Mouse (Mus musculus): ENCODE data around the gene Car4. TPM values are rescaled to one million over a fixed set of nuclear protein-coding genes. Genes with fewer than 3 reads are reported as not detected.

Gene Car4
- polyA plus RNA-seq, 1 experiment from 2014 or later, result 11.4 TPM

DNA sequence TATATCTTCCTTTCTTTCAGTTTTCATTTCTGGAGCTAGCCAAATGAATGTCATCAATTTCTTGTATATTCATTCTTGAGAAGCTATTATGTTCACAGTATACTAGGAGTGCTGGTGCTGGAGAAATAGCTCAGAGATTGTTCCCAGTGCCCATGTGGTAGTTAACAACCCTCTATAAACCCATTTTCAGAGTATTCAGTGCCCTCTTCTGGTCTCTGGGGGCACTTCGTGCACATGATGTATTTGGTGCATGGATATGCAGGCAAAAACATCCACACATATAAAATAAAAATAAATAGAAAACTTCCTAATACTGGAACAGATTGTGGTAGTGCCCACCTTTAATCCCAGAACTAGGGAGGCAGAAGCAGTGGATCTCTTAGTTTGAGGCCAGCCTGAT lies 35.4 kb downstream of the Car4 start:
- Histone ChIP-seq H3K27me3 (ENCODE audit: control insufficient read depth, insufficient read depth, low read length) (no peaks in the 10 kb centered on the region), H3K4me2 (no peak overlapping the region), H3K9me3 (replicated peaks; ENCODE audit: control insufficient read depth, low read length) (no peaks in the 10 kb centered on the region), H3K36me3 (ENCODE audit: control insufficient read depth, insufficient read depth, low read length) (peaks cover 10% of the 10 kb centered on the region), H3K27ac (ENCODE audit: low read depth, low read length) (no peak overlapping the region), H3K4me1 (ENCODE audit: control insufficient read depth, insufficient read depth, low read length) (no peaks in the 10 kb centered on the region), H3K9ac (ENCODE audit: low read depth, low read length) (no peak overlapping the region), H3K4me3 (ENCODE audit: low read depth, low read length) (no peak overlapping the region)
- no peak for ATAC-seq (replicated peaks; ENCODE audit: insufficient number of reproducible peaks, low FRiP score, low TSS enrichment)
- WGBS (ENCODE audit: insufficient replicate concordance), result 79% methylated on average over 1 of the region's 1 CpGs

GRCm38 (mm10) chr11:84995241-84995640 lies 37.7 kb downstream of the Car4 start:
- WGBS (ENCODE audit: insufficient replicate concordance), result 92% methylated on average over 1 of the region's 1 CpGs

DNA sequence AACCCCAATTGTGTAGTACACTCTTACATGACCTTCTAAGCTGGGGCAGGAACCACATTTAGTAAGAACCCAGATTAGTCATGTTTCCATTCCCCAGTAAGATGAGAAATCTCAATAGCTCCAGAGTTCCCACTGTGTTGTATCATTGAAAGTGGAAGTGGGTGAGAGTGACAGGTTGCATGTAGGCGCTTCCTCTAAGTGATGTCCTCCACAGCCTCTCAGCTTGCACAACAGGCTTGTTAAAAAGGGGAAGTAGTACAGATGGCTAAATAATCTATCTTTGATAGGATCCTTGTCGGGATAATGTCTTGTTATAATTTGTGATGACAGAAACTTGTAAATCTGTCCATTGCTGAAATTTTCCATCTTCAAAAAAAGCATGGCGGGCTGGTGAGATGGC lies 46.0 kb downstream of the Car4 start:
- Histone ChIP-seq H3K9ac (ENCODE audit: low read depth, low read length) (no peak overlapping the region), H3K4me2 (no peak overlapping the region), H3K36me3 (ENCODE audit: control insufficient read depth, insufficient read depth, low read length) (no peaks in the 10 kb centered on the region), H3K4me3 (ENCODE audit: low read depth, low read length) (no peak overlapping the region), H3K4me1 (ENCODE audit: control insufficient read depth, insufficient read depth, low read length) (no peaks in the 10 kb centered on the region), H3K27ac (ENCODE audit: low read depth, low read length) (no peak overlapping the region), H3K27me3 (ENCODE audit: control insufficient read depth, insufficient read depth, low read length) (no peaks in the 10 kb centered on the region), H3K9me3 (replicated peaks; ENCODE audit: control insufficient read depth, low read length) (no peaks in the 10 kb centered on the region)
- no peak for ATAC-seq (replicated peaks; ENCODE audit: insufficient number of reproducible peaks, low FRiP score, low TSS enrichment)
- 78% methylated on average over 3 of the region's 3 CpGs for WGBS (ENCODE audit: insufficient replicate concordance)

More at GRCm38 (mm10) chr11:84995241-84995640, 37.7 kb downstream of the Car4 start:
- Histone ChIP-seq H3K36me3 (ENCODE audit: control insufficient read depth, insufficient read depth, low read length) (peaks cover 6% of the 10 kb centered on the region), H3K27ac (ENCODE audit: low read depth, low read length) (no peak overlapping the region), H3K9ac (ENCODE audit: low read depth, low read length) (no peak overlapping the region), H3K27me3 (ENCODE audit: control insufficient read depth, insufficient read depth, low read length) (no peaks in the 10 kb centered on the region), H3K4me2 (no peak overlapping the region), H3K4me1 (ENCODE audit: control insufficient read depth, insufficient read depth, low read length) (no peaks in the 10 kb centered on the region), H3K9me3 (replicated peaks; ENCODE audit: control insufficient read depth, low read length) (no peaks in the 10 kb centered on the region), H3K4me3 (ENCODE audit: low read depth, low read length) (no peak overlapping the region)
- ATAC-seq (replicated peaks; ENCODE audit: insufficient number of reproducible peaks, low FRiP score, low TSS enrichment), result no peak

DNA sequence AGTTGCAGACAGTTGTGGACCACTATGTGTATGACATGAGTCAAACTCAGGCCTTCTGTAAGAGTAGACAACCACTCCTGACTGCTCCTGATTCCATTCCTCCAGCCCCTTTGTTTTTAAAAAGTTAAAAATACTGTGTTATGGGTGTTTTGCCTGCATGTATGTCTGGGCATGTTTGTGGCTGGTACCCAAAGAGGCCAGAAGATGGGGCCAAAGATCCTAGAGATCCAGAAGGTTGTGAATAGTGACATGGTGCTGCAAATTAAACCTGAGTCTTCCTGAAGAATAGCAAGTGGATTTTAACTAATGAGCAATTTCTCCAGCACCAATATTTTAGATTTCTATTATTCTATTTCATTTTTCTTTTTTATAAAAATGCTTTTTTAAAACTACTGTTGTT lies 55.5 kb downstream of the Car4 start:
- Histone ChIP-seq H3K4me1 (ENCODE audit: control insufficient read depth, insufficient read depth, low read length) (no peaks in the 10 kb centered on the region), H3K9me3 (replicated peaks; ENCODE audit: control insufficient read depth, low read length) (no peaks in the 10 kb centered on the region), H3K4me2 (no peak overlapping the region), H3K36me3 (ENCODE audit: control insufficient read depth, insufficient read depth, low read length) (0 out of 2 replicates have a peak, but pooled peaks cover 4% of the 10 kb centered on the region), H3K4me3 (ENCODE audit: low read depth, low read length) (no peak overlapping the region), H3K27ac (ENCODE audit: low read depth, low read length) (no peak overlapping the region), H3K27me3 (ENCODE audit: control insufficient read depth, insufficient read depth, low read length) (no peaks in the 10 kb centered on the region), H3K9ac (ENCODE audit: low read depth, low read length) (no peak overlapping the region)
- ATAC-seq (replicated peaks; ENCODE audit: insufficient number of reproducible peaks, low FRiP score, low TSS enrichment), result no peak

Other genes starting within 250 kb of the Car4 start
- gene Mrm1, start 138.3 kb upstream of the Car4 start, polyA plus RNA-seq (2014; fragmentation: Nextera tagmentation; extraction: Ambion mirVana), result 13.0 and 13.4 TPM in 2 replicates
- 34.3 and 43.5 TPM in 2 replicates for gene Dhrs11, start 128.8 kb upstream of the Car4 start, polyA plus RNA-seq (2014; fragmentation: Nextera tagmentation; extraction: Ambion mirVana)
- gene Ggnbp2, start 87.0 kb upstream of the Car4 start, polyA plus RNA-seq (2014; fragmentation: Nextera tagmentation; extraction: Ambion mirVana), result 52.4 and 54.8 TPM in 2 replicates
- 7.2 and 7.7 TPM in 2 replicates for gene Myo19, start 77.6 kb upstream of the Car4 start, polyA plus RNA-seq (2014; fragmentation: Nextera tagmentation; extraction: Ambion mirVana)
- 2.0 and 4.0 TPM in 2 replicates for gene Pigw, start 77.5 kb upstream of the Car4 start, polyA plus RNA-seq (2014; fragmentation: Nextera tagmentation; extraction: Ambion mirVana)
- gene Znhit3, start 41.4 kb upstream of the Car4 start, polyA plus RNA-seq (2014; fragmentation: Nextera tagmentation; extraction: Ambion mirVana), result 44.7 and 46.2 TPM in 2 replicates
- 4.6 and 6.7 TPM in 2 replicates for gene Usp32, start 182.4 kb downstream of the Car4 start, polyA plus RNA-seq (2014; fragmentation: Nextera tagmentation; extraction: Ambion mirVana)
- 0.34 TPM in 1 of 2 replicates, not detected in the other for gene 1700125H20Rik, start 212.6 kb downstream of the Car4 start, polyA plus RNA-seq (2014; fragmentation: Nextera tagmentation; extraction: Ambion mirVana)

Data from heart, embryonic 11.5 days (tissue).